Mouse (Mus musculus) cerebellum, postnatal 4 days (tissue): ENCODE data around the gene Txndc5.

ENCODE experiments used
- DNase-seq, 2 experiments: peaks; one replicate each; pipeline ENCODE4 v3.0.0; 2022; ENCODE audit warnings: low spot score in 2 of 2, mixed read lengths in 1 of 2

The Txndc5 gene

GRCm38 (mm10) chr13:38463410-38463809 lies 65.2 kb downstream of the Txndc5 start:
- no peak for DNase-seq

GRCm38 (mm10) chr13:38451446-38451845 lies 77.2 kb downstream of the Txndc5 start:
- DNase-seq, result no peak
